Mouse (Mus musculus) urinary bladder, adult 2 months (tissue): ENCODE measurements around the gene Bnipl. TPM values are rescaled to one million over a fixed set of nuclear protein-coding genes. Genes with fewer than 3 reads are reported as not detected.

Experiments used
- DNase-seq: peaks from one replicate; pipeline ENCODE4 v3.0.0; 2022; ENCODE audit warnings: low spot score
- polyA plus RNA-seq: library from polyadenylated mRNA; depleted of rRNA; stranded (reverse); fragments of >200 nt; gene quantifications from 2 replicates; pipeline ENCODE4 v1.2.3, GENCODE M21; 2012

Bnipl gene
- polyA plus RNA-seq, 1 experiment = 15.1 TPM

DNA sequence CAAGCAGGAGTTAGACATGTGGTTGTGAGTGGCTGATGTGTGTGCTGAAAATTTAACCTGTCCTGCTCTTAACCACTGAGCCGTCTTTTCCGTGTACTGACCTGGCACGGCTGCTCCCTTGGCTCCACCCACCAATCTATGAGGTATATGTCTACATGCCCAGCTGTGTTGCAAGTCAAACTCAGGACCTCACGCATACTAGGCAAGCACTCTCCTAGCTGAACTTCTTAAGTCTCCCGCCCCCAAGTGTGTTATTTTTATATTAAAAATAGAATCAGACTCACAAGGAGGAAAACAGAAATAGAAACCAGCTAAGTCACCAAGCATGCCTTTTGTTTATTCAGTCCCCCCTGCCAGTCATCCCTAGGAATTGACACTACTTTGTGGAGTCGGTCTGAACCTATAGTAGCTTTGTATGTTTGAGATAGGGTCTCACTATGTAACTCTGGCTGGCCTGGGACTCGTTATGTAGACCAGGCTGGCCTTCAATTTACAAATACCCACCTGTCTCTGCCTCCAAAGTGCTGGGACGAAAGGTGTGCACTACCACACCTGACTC lies 13.4 kb downstream of the Bnipl start:
- no peak for DNase-seq

GRCm38 (mm10) chr3:95235386-95236301 lies 15.3 kb downstream of the Bnipl start:
- no peak for DNase-seq

DNA sequence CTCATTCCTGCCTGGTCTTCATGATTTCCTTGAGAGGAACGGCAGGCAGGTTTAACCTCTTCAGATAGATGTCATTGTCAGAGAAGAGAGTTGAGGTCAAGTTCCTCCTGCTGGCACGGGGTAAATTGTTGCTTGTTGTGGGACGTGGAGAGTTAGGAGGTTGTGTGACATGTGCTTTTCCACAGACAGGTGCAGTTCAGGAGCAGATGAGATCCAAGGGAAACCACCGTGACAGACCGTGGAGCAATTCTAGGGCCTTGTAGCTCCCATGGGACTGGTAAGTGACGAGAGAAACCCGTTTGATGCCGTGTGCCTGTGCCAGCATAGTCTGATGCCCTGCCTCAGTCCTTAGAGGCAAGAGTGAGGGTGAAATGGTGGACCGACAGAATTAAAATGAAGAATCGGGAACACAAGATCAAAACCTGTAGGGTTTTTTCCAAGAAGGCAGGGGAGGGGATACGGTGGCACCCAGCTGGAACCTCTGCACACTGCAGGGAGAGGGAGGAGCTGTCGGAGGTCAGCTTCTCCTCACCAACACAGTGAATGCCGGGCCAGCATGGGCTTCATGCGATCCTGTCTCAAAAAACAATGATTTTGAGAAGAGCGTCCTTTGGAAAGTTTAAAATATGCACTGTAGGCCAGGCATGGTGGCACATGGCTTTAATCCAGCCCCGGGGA lies 17.6 kb downstream of the Bnipl start:
- DNase-seq = no peak

DNA sequence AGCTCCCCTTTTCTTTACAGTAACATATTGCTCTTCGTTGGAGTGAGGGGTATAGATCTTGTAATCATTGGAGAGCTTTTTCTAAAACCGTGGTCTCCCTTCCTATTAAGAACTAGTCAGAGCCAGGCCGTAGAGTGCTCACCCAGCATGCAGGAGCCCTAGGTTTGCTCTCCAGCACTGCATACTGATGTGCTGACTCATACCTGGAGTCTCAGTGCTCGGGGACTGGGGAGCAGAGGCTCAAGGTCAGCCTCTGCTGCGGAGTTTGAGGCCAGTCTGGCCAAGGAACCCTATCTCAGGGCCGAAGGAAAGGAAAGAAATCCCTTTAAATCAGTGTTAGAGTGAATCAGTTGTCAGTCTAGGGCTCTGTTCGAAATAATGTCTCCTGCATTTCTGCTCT lies 18.2 kb downstream of the Bnipl start:
- no peak for DNase-seq

- no peak for DNase-seq
These were observed 19.4 kb downstream of the Bnipl start, which contains the start of gene Mllt11 for GRCm38 (mm10) chr3:95231298-95232221. Gene Mllt11, minus strand, starts transcription at chr3:95232171.

- DNase-seq = no peak
These were observed 20.3 kb downstream of the Bnipl start for GRCm38 (mm10) chr3:95230495-95231297.

- no peak for DNase-seq
These were observed 21.1 kb downstream of the Bnipl start for GRCm38 (mm10) chr3:95229781-95230494.

GRCm38 (mm10) chr3:95228894-95229780 lies 21.9 kb downstream of the Bnipl start:
- peak; percentile 60 for DNase-seq

DNA sequence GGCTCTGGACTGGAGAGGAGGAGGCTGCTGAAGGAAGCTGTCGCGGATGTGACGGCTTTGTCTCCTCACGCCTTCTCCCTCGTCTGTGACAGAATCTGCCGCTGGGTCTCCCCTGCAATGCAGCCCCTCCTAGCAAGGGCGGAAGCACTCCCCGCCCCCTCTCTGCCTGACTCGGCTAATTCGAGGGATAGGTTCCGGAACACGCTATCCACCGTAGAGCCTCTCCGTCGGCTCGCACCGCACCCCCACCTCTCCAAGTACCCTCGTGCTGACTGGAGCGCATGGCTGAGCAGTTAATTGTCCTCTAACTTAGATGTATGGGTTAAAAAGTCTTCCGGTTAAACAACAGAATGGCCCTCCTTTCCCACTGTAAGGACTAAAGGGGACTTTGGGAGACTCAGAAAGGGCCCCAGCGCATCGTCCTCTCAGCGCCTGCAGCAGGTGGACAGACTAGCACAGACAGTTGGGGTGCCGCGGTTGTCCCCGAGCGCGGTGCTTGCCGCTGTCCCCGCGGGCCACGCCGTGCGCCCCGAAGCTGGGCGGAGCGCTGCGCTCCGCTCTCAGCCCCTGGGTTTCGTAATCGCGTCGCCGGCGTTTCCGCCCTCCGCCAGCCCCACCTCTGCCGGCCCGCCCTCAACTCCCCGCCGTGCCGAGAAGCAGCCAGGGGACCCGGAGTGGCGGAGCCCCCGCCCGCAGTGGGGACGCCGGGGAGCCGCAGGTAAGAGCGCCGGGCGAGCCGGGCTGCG lies 22.7 kb downstream of the Bnipl start, which contains the start of gene Cdc42se1:
Cdc42se1 (plus strand) TSS at position 585 of the 746 bp plus-strand sequence.
- DNase-seq = peak; percentile 85

DNA sequence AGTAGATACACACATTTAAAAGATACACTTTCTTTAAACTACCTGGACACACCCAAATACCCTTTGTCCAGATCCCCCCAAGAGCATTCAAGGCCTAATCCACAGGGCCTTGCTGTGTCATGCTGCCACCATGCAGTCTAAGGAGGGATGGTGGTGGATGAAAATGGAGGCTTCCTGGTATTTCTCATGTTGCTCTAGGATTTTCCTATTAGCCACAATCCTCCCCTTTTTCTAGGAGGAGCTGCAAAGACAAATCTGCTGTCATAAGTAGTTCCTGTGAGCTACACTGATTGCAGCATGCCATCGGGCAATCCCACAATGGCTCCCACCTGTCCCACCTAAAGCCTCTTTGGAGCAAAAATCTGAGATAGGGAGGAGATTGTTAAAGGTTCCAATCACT lies 23.8 kb downstream of the Bnipl start:
- no peak for DNase-seq

GRCm38 (mm10) chr3:95224295-95224694 lies 26.7 kb downstream of the Bnipl start:
- no peak for DNase-seq

DNA sequence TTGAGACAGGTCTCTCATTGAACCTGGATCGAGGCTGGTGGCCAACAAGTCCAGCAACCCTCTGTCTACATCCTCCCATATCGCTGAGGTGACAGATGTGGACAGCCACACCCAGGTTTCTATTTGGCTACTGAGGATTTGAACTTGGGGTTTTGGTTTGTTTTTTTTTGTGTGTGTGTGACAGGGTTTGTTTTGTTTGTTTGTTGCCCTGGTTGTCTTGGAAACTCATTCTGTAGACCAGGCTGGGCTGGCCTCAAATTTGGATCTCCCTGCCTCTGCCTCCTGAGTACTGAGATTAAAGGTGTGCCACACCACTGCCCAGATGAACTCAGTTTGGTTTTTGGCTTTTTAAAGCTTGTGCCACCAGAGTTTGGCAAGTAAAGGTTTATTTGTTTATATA lies 28.0 kb downstream of the Bnipl start:
- no peak for DNase-seq

DNA sequence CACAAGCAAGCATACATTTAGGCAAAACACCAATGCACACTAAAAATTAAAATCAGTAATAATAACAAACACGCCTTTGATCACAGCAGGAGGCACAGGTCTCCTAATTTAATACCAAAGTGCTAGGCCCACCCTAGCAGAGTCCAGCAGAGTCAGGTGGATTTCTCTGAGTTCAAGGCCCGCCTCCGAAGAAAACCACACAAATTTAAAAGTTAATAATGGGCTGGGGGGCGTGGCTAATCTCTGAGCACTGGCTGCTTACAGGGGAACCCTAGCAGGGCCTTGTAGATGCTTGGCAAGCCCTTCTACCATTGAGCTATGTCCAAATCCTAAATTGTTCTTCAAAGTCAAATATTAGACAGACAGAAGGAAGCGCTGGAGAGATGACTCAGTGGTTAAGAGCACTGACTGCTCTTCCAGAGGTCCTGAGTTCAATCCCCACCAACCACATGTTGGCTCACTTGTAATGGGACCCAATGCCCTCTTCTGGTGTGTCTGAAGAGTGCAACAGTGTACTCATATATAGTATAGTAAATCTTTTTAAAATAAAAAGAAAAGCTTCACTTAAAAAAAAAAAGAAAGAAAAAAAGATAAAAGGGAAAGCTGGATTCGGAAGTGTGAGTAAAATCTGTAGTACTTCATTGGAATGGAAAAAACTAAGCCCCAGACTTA lies 32.4 kb downstream of the Bnipl start:
- no peak for DNase-seq

DNA sequence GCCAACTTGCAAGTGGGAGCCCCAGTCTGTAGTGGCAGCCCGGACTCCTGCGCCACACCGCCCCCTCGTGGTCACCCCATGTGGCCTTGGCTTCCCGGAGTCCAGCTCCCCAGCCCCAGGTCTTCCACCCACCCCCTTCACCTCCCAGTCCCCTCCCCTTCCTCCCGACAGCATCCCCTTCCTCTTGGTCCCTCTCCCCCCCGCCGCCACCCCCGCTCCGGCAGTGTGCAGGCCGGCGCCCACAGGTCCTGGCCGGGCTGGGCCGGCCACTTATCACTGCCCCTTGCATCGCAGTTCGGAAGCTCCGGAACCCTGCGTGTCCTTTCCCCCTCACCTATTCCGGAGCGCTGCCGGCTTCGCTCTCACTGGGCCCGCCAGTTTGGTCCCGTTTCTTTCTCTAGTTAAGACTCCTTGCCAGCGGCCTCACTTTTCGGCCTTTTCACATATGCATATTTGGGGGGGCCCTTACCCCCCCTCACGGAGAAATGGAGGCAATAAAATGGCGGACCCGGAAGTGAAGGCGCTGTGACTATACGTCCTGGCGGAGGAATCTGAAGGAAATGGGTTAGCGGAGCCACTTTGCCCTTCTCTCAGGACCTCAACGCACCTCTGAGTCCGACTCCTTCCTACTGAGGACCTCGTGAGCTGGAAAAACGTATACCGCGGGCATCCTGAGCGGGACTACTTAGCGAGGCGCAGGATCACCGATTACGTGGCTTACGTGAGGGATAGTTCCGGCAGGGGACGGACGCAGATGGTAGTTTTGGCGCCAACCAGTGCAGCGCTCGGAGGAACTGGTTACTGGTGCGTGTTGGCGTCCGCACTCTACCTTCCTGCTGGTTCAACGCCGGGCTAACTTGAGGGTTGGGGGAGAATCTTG lies 33.5 kb downstream of the Bnipl start, which contains the start of gene Gabpb2:
Gabpb2 (minus strand) TSS at position 662 of the 880 bp plus-strand sequence.
- DNase-seq = peak; percentile 96

DNA sequence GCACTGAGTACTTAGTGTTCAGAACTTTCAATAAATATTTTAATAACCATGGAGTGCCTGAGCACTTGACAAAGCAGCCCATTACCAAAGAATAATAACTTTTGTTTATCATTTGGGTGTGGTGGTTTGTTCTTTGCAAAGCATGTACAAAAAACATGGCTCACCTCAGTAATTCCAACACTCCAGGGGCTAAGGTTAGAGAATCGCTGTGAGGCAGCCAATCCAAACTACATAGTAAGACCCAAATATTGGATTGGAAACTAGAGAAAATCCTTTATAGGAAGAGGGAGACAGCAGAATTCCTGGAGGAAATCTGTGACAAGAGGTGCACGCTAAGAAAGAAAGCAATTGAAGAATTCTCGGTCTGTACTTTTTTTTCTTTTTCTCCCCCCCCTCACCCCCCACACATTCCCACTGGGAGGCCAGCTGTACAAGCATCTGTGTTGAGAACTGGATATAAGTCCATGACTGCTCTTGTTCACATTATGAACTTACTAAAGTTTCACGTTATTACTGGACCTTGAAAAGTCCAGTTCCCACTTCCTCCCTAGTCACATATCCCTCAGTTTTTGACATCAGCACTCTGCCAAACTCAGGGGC lies 34.2 kb downstream of the Bnipl start:
- DNase-seq = no peak

- no peak for DNase-seq
These were observed 37.4 kb downstream of the Bnipl start for GRCm38 (mm10) chr3:95213609-95213975.
